In the genomic region with DNA sequence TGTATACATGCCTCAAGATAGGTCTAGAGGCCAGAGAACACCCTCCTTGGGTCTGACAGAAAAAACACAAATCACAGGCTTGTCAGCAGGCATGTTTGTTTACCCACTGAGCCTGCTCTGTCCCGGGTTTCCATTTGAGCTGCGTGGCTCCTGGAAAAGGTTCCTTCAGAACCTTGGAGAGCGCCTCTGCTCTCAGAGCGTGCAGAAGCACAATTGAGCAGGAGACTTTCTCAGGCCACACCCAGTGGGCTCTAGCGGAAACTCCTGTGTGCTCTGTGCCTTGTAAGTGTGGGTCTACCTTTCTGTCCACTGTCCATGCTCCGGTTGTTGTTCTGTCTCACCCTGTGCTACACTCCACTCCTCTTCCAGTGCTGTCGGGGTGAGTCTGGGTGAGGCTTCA, we compare ENCODE assay signal across 8 mouse cellular contexts. TPM values are rescaled to one million over a fixed set of nuclear protein-coding genes. Genes with fewer than 3 reads are reported as not detected.
DNase-seq lines count a peak whose midpoint lies in the region; ATAC-seq and TF ChIP-seq lines count a peak whose summit lies in the region.
"Had no signal": no experiment of that assay in that cellular context is flagged by ENCODE, and none has a peak within 500 bp of the region (broad histone marks: within the 10 kb centered on the region; RNA-seq: fewer than 3 reads in every experiment).

No protein-coding gene starts in this region.

- 14% methylated on average over 7 of the region's 7 CpGs for WGBS in midbrain, embryonic 10.5 days
- WGBS in midbrain, embryonic 15.5 days = 19% methylated on average over 7 of the region's 7 CpGs
- WGBS in intestine, embryonic 15.5 days = 14% methylated on average over 7 of the region's 7 CpGs

- H3K9me3 ChIP-seq in midbrain, embryonic 10.5 days (replicated peaks) = no peaks in the 10 kb centered on the region
- H3K9me3 ChIP-seq in midbrain, embryonic 15.5 days = no peaks in the 10 kb centered on the region
- H3K9me3 ChIP-seq in intestine, embryonic 15.5 days = no peaks in the 10 kb centered on the region
- H3K9me3 ChIP-seq: embryonic facial prominence, embryonic 13.5 days had no signal

- intact Hi-C loops in gastrocnemius, postnatal 36 days (cut with DNase I) = no loop called here

- no peak overlapping the region for H3K27ac ChIP-seq in midbrain, embryonic 10.5 days (replicated peaks)
- H3K27ac ChIP-seq in midbrain, embryonic 15.5 days = no peak overlapping the region
- H3K27ac ChIP-seq in intestine, embryonic 15.5 days = no peak overlapping the region
- H3K27ac ChIP-seq: embryonic facial prominence, embryonic 13.5 days had no signal

- TF ChIP-seq POLR2A in myocyte (IDR thresholded peaks at IDR 0.05; ENCODE audit: insufficient read length, low read depth) = no peak

- no peak overlapping the region for H3K4me3 ChIP-seq in midbrain, embryonic 10.5 days
- H3K4me3 ChIP-seq in midbrain, embryonic 15.5 days = no peak overlapping the region
- no peak overlapping the region for H3K4me3 ChIP-seq in myocyte
- no peak overlapping the region for H3K4me3 ChIP-seq in intestine, embryonic 15.5 days (replicated peaks)
- H3K4me3 ChIP-seq: embryonic facial prominence, embryonic 13.5 days had no signal

- DNase-seq in midbrain, embryonic 10.5 days (ENCODE audit: low spot score) = peak; percentile 46
- DNase-seq in adrenal gland, adult 2 months = peak; percentile 18
- DNase-seq in gastrocnemius, postnatal 36 days = no peak

- H3K9ac ChIP-seq in midbrain, embryonic 15.5 days = no peak overlapping the region
- no peak overlapping the region for H3K9ac ChIP-seq in intestine, embryonic 15.5 days
- H3K9ac ChIP-seq: embryonic facial prominence, embryonic 13.5 days had no signal

- no peak overlapping the region for H3ac ChIP-seq in myocyte (ENCODE audit: control insufficient read depth, insufficient read length)

- H3K36me3 ChIP-seq in midbrain, embryonic 10.5 days = no peaks in the 10 kb centered on the region
- no peaks in the 10 kb centered on the region for H3K36me3 ChIP-seq in midbrain, embryonic 15.5 days (replicated peaks)
- H3K36me3 ChIP-seq in myocyte (ENCODE audit: control insufficient read depth, insufficient read depth) = no peaks in the 10 kb centered on the region
- no peaks in the 10 kb centered on the region for H3K36me3 ChIP-seq in intestine, embryonic 15.5 days
- H3K36me3 ChIP-seq: embryonic facial prominence, embryonic 13.5 days had no signal

- peaks cover 24% of the 10 kb centered on the region for H3K27me3 ChIP-seq in midbrain, embryonic 10.5 days (ENCODE audit: low read depth, poor library complexity, severe bottlenecking)
- H3K27me3 ChIP-seq in midbrain, embryonic 15.5 days (replicated peaks) = no peaks in the 10 kb centered on the region; the same call in 1 of the 2 replicates
- peaks cover 59% of the 10 kb centered on the region for H3K27me3 ChIP-seq in myocyte (ENCODE audit: control insufficient read depth, insufficient read depth, insufficient read length)
- peaks cover 33% of the 10 kb centered on the region for H3K27me3 ChIP-seq in intestine, embryonic 15.5 days (replicated peaks)

- H3K4me2 ChIP-seq in midbrain, embryonic 15.5 days = no peak overlapping the region
- H3K4me2 ChIP-seq in myocyte (ENCODE audit: low read depth) = no peak overlapping the region
- no peak overlapping the region for H3K4me2 ChIP-seq in intestine, embryonic 15.5 days (replicated peaks)
- H3K4me2 ChIP-seq: embryonic facial prominence, embryonic 13.5 days had no signal

- no peak for ATAC-seq in midbrain, embryonic 15.5 days (replicated peaks)
- ATAC-seq in hematopoietic stem cell, adult 5-6 weeks (replicated peaks in 1 of 2; ENCODE audit: insufficient read depth in 1 of 2, low FRiP score in 2 of 2, low TSS enrichment in 1 of 2, low read depth in 1 of 2, poor library complexity in 2 of 2, severe bottlenecking in 2 of 2) = peak; percentile 42 to 51; a peak in 2 of 4 replicates
- ATAC-seq in intestine, embryonic 15.5 days = no peak

- no peaks in the 10 kb centered on the region for H3K79me2 ChIP-seq in myocyte (ENCODE audit: control insufficient read depth, insufficient read depth)

- H3K4me1 ChIP-seq in midbrain, embryonic 10.5 days = peaks cover 11% of the 10 kb centered on the region
- H3K4me1 ChIP-seq in midbrain, embryonic 15.5 days = peaks cover 19% of the 10 kb centered on the region
- H3K4me1 ChIP-seq in intestine, embryonic 15.5 days (replicated peaks) = no peaks in the 10 kb centered on the region

TF ChIP-seq in myocyte, 11 proteins besides CTCF, POLR2A, EP300 and RAD21:
- TF ChIP-seq TCF3 (IDR thresholded peaks at IDR 0.05; ENCODE audit: insufficient read length, low read depth) = no peak
- TF ChIP-seq REST (IDR thresholded peaks at IDR 0.05; ENCODE audit: insufficient read depth, insufficient read length) = peak; percentile 73
- no peak for TF ChIP-seq TCF12 (IDR thresholded peaks at IDR 0.05; ENCODE audit: insufficient read depth, poor library complexity, severe bottlenecking)
TF ChIP-seq in myocyte: peak in this region for 1.

RNA-seq across cellular contexts. Expression of a gene that starts 6.8 kb away (rescaled TPM):
- polyA plus RNA-seq in midbrain, embryonic 10.5 days (2016; fragmentation: Nextera tagmentation; extraction: Ambion mirVana) = 11.9 and 18.7 TPM in 2 replicates
- 111 and 114 TPM in 2 replicates for polyA plus RNA-seq in midbrain, embryonic 15.5 days (2015; fragmentation: Nextera tagmentation; extraction: Ambion mirVana)
- 1 to 10 TPM; 1.6 to 2.2 TPM for total RNA-seq in adrenal gland, adult 2 months (2021)
- polyA plus RNA-seq in adrenal gland, adult 2 months (2012; rRNA removed) = 3.1 TPM in 2 replicates
- total RNA-seq in hematopoietic stem cell, adult 5-6 weeks (2017) = not detected in 2 replicates
- not detected for polyA plus RNA-seq in myocyte (2012; fragmentation: generic; extraction: Trizol)
- polyA plus RNA-seq in intestine, embryonic 15.5 days (2015; fragmentation: Nextera tagmentation; extraction: Ambion mirVana) = 4.5 and 5.1 TPM in 2 replicates
- total RNA-seq in gastrocnemius, postnatal 36 days (2021) = not detected

Comparison
In these comparisons a context has a peak if more than half of its experiments do, and no peak if none do; other contexts are left out.
1. DNase-seq: peak in midbrain, embryonic 10.5 days (single experiment) and adrenal gland, adult 2 months (single experiment); none in gastrocnemius, postnatal 36 days (0 of 2).
2. ATAC-seq: peak in hematopoietic stem cell, adult 5-6 weeks (2 of 2); none in midbrain, embryonic 15.5 days (single experiment) and intestine, embryonic 15.5 days (single experiment).